Mouse (Mus musculus): ENCODE results near the gene Cemip2.

The Cemip2 gene
- long read RNA-seq, experiment 1, full-length matches to known transcripts: 1 of 10 reads
- long read RNA-seq, experiment 1, partial matches to known transcripts: 2 of 10 reads
- long read RNA-seq, experiment 1, other reads (novel, unspliced or antisense): 7 of 10 reads
- long read RNA-seq, experiment 2, full-length matches to known transcripts: 2 of 5 reads
- long read RNA-seq, experiment 2, partial matches to known transcripts: 1 of 5 reads
- long read RNA-seq, experiment 2, other reads (novel, unspliced or antisense): 2 of 5 reads

GRCm38 (mm10) chr19:21778147-21778917, at the start of gene Cemip2:
Gene Cemip2, plus strand, starts transcription at chr19:21778342.
- intact Hi-C loops (cut with DNase I): loop anchor here (5.0 to 10.0 kb wide), 3 partner anchors 44 to 526 kb away; no protein-coding TSS in a partner anchor

- intact Hi-C loops (cut with DNase I): no loop called here
Observed at GRCm38 (mm10) chr19:21728342-21728741, 49.8 kb upstream of the Cemip2 start.

DNA sequence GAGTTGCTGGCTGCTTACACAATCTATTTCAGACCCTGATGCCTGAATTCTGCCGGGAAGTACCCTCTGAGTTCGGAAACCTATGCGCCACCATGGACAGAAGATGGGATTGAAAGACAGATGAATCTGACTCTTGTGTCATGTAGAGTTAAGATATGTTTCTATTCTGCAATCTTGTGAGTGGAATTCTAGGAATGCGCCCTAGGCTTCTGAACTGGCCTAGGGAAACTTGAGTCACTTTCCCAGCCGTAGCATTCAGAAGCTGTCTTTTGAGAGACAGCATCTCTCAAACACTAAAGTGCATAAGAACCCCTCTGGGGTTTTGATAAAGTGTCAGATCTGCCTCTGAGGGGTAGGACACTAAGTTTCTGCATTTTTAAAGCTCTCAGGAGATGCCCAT, 46.3 kb upstream of the Cemip2 start:
- intact Hi-C loops (cut with DNase I): no loop called here

DNA sequence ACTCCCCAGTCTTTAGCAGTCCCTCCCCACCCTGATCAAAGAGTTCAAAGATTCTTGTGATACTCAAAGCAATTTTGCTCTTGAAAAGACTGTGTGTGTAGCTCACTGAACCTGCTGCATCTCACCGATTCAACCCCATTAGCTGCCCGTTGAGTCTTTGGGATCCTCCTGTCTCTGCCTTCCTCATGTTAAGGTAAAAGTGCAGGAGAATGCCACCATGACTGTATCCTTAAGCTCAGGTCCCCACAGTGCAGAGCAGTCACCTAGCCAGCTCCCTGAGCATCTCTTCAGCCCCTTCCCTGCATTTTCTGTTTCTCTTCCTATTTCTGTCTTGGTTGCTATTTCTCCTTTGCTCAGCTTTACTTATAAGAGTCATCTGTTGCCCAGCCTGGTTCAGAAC, 45.0 kb upstream of the Cemip2 start:
- intact Hi-C loops (cut with DNase I): no loop called here

DNA sequence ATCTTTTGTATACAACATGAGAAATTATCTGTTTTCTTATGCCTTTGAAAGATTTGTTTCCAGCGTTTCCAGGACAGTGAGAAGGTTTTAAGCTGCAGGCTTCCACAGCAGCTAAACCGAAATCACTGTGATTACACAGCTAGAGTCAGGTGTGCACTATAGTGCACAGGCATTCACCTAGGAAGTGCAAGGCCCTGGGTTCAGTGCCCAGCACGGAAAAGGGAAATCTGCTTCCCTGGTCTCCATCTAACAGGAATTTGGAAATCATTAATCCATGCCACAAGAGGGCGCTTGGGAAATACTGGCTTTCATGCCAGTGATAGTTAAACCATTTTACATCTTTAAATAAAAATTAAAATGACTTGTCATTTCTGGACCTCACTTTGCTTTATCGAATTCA, 44.0 kb upstream of the Cemip2 start:
- intact Hi-C loops (cut with DNase I): no loop called here

DNA sequence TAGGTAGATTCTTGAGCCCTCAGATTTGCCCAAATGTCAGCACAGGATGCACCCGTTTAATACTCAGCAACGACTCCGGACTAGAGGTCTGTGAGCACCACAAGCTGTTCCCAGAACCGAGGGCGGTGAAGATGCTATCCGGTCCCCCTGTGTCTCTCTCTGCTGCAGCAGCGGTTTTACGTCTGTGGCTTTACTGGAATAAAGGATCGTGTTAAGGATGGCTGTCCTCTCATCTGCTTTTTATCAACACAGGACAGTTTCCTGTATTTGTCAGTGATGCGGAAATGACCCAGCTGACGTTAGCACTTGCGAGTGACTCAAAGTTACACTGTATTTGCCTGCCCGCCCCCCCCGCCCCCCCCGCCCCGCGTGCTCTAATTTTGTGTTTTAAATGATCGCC, 40.7 kb upstream of the Cemip2 start:
- intact Hi-C loops (cut with DNase I): loop anchor here (5.0 kb wide), 1 partner anchor 80 kb away; no protein-coding TSS in a partner anchor

DNA sequence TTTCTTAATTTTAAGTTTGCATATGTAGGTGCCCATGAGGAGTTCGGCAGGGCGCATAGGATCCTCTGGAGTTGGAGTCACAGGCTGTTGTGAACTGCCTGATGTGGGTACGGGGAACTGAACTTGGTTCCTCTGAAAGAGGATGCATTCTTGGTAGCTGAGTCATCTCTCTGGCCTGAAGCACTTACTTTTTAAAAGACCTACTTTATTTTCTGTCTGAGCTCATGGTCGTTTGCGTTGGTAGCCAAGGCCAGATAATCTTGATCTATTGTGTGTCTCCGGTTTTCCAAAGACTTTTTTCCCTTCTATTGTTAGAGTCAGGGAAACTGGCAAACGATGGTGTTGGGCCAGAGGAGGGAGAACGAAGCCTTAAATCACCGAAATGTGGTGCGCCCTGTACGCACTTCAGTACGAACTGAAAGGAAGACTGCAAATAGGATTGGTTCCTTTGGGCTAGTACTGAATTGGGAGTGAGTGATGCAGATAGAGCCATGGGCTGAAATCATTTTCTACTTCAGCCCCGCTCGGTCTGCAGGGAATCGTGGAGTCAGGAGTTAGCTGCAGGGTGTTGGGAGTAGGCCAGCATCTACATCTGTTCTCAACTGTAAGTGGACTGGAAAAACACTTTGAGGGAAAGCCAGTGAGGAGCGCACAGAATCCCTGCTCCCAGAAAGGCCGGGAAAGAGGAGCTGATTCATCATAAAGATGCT, 40.1 kb upstream of the Cemip2 start:
- intact Hi-C loops (cut with DNase I): loop anchor here (5.0 kb wide), 1 partner anchor 81 kb away; no protein-coding TSS in a partner anchor

DNA sequence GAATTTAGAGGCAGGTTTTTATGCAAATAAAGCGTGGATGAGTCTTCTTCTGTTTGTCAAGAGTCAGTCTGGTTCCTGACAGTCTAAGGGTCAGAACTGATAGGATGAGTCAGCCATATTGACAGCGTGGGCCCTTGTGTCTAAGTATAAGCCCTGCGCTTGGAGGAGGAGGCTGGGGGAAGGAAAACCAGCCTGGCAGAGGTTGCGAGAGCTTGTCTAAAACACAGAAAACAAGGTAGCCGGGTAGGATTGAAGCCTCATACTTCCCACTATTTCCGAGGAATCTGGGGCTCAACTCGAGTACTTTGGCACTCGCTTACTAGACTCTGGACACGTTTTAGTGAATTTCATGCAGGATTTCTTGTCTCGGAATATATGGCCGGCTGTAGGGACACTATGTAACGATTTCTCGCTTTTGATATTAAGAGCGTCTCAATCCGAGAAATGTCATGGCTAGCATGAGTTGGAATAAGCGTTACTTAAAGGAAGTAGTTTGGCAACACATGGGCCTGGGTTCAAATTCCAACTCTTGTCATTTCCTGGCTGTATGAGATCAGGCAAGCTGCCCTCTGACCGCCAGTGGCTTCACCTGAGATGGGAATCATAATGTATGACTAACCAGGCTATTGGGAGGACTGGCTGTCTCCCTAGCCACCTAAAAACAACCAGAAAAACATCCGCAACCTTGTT, 39.4 kb upstream of the Cemip2 start:
- intact Hi-C loops (cut with DNase I): loop anchor here (5.0 kb wide), 1 partner anchor 81 kb away; no protein-coding TSS in a partner anchor

DNA sequence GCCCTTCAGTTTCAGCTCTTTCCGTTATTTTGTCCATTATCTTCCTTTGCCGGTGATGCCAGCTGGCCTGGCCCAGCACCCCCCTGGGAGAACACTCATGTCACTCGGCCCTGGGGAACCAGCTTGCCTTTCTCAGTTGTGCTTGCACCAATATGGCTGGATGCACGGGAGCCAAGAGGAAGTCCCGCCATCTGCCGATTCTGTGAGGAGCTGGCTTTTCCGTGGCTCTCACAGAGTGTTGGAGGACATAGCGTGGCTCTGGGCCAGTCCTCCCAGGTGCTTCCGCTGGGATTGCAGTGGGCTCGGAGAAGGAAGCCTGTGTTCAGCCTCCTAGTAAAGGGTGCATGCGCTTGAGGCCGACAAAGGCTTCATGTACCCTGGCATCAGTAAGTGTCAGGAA, 36.0 kb upstream of the Cemip2 start:
- intact Hi-C loops (cut with DNase I): loop anchor here (10.0 kb wide), 3 partner anchors 203 to 563 kb away; no protein-coding TSS in a partner anchor

GRCm38 (mm10) chr19:21745586-21745985, 32.6 kb upstream of the Cemip2 start:
- intact Hi-C loops (cut with DNase I): loop anchor here (10.0 kb wide), 3 partner anchors 199 to 559 kb away; no protein-coding TSS in a partner anchor

GRCm38 (mm10) chr19:21747356-21747755, 30.8 kb upstream of the Cemip2 start:
- intact Hi-C loops (cut with DNase I): loop anchor here (2.0 to 10.0 kb wide), 4 partner anchors 177 to 557 kb away; no protein-coding TSS in a partner anchor

GRCm38 (mm10) chr19:21750154-21750553, 28.0 kb upstream of the Cemip2 start:
- intact Hi-C loops (cut with DNase I): no loop called here

DNA sequence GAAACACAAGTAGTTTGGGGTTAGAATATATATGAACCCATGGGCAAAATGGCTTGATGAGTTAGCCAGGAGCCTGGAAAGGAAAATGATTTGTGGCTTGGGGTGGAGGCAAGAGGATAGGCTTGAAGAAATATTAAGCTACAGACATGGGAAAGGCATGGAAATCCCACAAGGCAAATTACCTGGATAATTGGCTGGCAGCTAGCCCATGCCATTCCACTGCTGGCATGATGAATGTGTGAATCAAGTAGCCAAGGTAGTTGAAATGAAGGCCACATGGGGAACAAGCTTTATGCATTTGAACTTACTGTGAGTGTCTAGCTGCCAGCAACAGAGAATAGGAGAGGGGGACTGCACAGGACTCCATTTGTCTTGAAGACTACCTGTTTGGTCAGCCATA, 16.5 kb upstream of the Cemip2 start:
- intact Hi-C loops (cut with DNase I): no loop called here

DNA sequence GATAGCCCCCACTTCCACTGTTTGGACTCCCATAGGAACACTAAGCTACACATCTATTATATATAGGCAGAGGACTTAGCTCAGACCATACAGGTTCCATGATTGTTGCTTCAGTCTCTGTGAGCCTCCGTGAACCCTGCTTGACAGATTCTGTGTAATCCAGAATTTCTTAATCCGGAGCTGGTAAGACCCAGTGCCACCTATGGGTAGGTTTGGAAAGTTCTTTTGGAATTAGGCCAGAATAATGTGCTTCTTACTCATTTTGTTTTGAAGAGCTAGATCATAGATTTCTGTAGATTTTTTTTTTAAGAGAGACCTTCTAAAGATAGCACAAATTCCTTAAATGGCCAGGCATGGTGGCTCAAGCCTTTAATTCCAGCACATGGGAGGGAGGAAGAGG, 14.1 kb upstream of the Cemip2 start:
- intact Hi-C loops (cut with DNase I): no loop called here

DNA sequence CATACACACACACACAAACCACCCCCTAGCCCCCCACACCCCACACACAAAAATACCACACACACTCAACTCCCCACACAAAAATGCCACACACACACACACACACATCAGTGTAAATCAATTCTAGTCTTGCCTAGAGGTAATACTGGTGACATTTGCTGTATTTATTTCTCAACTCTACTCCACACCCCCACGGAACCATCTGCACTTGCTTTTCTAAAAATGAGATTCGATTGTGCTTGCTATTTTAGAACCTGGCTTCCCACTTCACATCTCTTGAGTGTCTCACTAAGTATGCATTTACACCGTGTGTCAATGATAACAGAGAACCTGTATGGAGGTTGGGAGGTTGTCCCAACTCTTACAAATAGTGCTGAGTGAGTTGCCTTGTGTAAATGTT, 13.4 kb upstream of the Cemip2 start:
- intact Hi-C loops (cut with DNase I): no loop called here

DNA sequence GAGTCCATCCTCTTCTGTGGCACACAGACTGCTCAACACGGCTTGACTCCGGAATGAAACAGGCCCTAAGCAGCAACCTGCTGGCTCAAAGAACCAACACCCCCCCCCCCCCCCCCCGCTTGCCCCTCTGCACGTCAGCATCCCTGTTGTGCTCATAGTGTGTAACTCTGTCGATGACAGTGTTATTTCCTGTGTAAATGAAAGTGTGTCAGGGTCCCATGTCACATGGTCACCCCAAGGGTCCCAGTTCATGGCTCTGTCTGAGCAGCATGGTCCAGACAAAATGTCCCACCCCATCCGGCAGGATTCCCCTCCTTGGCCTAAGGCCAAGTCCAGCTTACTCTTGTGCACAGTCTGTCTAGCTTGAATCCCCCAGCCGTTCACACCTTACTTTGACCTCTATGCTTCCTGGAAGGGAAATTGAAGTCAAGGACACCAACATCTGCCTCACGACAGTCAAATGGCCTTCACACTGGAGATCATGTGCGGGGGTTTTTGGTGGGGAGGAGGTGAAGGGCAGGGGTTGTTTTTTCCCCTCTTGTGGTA, 10.6 kb upstream of the Cemip2 start:
- intact Hi-C loops (cut with DNase I): no loop called here

- intact Hi-C loops (cut with DNase I): loop anchor here (10.0 kb wide), 1 partner anchor 535 kb away; no protein-coding TSS in a partner anchor
Observed at GRCm38 (mm10) chr19:21769796-21770195, 8.3 kb upstream of the Cemip2 start.

DNA sequence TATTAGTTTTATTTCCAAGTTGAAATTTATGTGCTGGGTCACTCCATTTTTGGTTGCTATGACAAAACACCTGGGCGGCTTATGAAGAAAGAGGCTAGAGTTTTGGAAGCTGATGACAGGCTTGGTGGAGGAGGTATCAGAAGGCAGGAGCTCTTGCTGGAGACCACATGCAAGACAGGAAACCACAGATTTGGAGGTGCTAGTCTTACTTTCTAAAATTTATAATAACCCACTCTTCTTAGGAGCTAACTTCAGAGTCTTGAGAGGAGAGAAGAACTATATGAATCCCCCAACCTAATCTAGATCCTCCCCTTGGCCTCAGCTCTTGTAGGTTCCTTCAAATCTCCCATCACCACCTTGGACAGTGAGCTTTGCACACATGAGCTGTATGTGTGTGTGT, 6.6 kb upstream of the Cemip2 start:
- intact Hi-C loops (cut with DNase I): loop anchor here (10.0 kb wide), 1 partner anchor 533 kb away; no protein-coding TSS in a partner anchor

DNA sequence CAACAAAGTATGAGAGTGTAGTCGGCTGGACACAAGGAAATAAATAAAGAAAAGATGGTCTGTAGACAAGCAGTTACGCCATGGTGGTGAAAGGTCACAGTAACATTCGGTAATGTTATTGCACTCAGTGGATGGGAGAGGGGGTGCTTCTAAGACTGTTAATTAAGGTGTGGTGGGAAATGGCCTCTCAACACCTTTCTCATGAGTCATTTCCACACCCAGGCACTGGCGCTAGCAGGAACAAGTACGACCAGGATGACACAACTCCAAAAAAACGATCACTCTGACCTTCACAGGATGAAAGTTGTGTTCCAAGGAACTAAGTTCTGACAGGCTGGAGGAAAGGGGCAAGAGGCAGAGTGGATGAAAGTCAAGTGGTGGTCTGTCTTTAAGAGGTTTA, 4.5 kb upstream of the Cemip2 start:
- intact Hi-C loops (cut with DNase I): loop anchor here (10.0 kb wide), 1 partner anchor 531 kb away; no protein-coding TSS in a partner anchor

DNA sequence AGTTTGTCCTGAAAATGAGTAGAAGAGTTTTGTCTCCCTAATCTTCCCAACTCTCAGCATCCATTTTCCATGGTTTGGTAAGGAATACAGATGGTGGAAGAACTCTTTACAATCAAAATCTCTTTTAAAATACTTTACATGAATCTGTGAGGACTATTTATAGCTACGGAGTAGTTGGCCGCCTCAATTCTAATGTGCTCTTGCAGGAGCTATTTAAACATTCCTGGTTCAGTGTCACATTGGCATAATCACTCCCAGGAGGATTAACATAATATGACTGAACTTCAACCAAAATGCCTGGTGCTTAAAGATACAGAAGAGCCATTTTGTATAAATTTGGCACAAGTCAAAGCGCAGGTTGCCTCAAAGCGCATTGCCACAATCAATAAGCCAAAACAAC, 2.5 kb upstream of the Cemip2 start:
- intact Hi-C loops (cut with DNase I): loop anchor here (5.0 to 10.0 kb wide), 3 partner anchors 47 to 529 kb away; no protein-coding TSS in a partner anchor
